Mouse (Mus musculus) kidney, embryonic 14.5 days (tissue): Measurements from ENCODE around the gene Cse1l. TPM values are rescaled to one million over a fixed set of nuclear protein-coding genes. Genes with fewer than 3 reads are reported as not detected.

ENCODE experiments used
- ATAC-seq: fragments of 200-750 bp; cut with Nextera tagmentation; 2 replicates; pipeline ENCODE4 v1.8.0; 2017; ENCODE audit warnings: moderate number of reproducible peaks, mild to moderate bottlenecking, moderate TSS enrichment, moderate library complexity; ENCODE audit not compliant: low FRiP score, low TSS enrichment
- H3K27ac ChIP-seq: fragments of 300-500 bp; sonication (generic); 2 replicates; pipeline ENCODE4 v1.5.1; 2014; ENCODE audit warnings: low read depth, mild to moderate bottlenecking, low read length, moderate library complexity, mixed read lengths
- H3K27me3 ChIP-seq: fragments of 300-500 bp; sonication (generic); 2 replicates; pipeline ENCODE4 v1.6.1; 2014; ENCODE audit warnings: mild to moderate bottlenecking, low read length; ENCODE audit not compliant: control insufficient read depth, insufficient read depth
- H3K36me3 ChIP-seq: fragments of 300-500 bp; sonication (generic); 2 replicates; pipeline ENCODE4 v1.6.1; 2014; ENCODE audit warnings: low read length, mixed read lengths; ENCODE audit not compliant: control insufficient read depth, insufficient read depth
- H3K4me1 ChIP-seq: fragments of 300-500 bp; sonication (generic); 2 replicates; pipeline ENCODE4 v1.6.1; 2014; ENCODE audit warnings: low read length, mixed read lengths; ENCODE audit not compliant: control insufficient read depth, insufficient read depth
- H3K4me2 ChIP-seq: fragments of 300-500 bp; sonication (generic); replicated peaks from 2 replicates; pipeline ENCODE4 v1.6.1; 2014; ENCODE audit warnings: low read depth, mild to moderate bottlenecking, low read length
- H3K4me3 ChIP-seq: fragments of 300-500 bp; sonication (generic); 2 replicates; pipeline ENCODE4 v1.5.1; 2014; ENCODE audit warnings: mild to moderate bottlenecking, low read length
- H3K9ac ChIP-seq: fragments of 300-500 bp; sonication (generic); 2 replicates; pipeline ENCODE4 v1.6.1; 2014; ENCODE audit warnings: low read depth, mild to moderate bottlenecking, low read length, moderate library complexity
- H3K9me3 ChIP-seq: fragments of 300-500 bp; sonication (generic); 2 replicates; pipeline ENCODE4 v1.6.1; 2016; ENCODE audit warnings: low read length; ENCODE audit not compliant: control insufficient read depth
- WGBS: fragments of 180-500 bp; shearing (Covaris S2); extraction: QIAGEN DNeasy Blood & Tissue Kit; methylation state at CpG from one replicate; pipeline ENCODE4 v1.1.7; 2014; 5-methylcytosine and 5-hydroxymethylcytosine counted together
- polyA plus RNA-seq: library from polyadenylated mRNA; unstranded; fragments of >200 nt; fragmentation: Nextera tagmentation; extraction: Ambion mirVana; gene quantifications from 2 replicates; pipeline ENCODE4 v1.2.1, GENCODE M21; 2014

Cse1l gene
- polyA plus RNA-seq, 1 experiment from 2014 or later, result 187 TPM

GRCm38 (mm10) chr2:166974177-166974872 lies 68.5 kb downstream of the Cse1l start:
- H3K27me3 ChIP-seq, result no peaks in the 10 kb centered on the region
- H3K9me3 ChIP-seq, result no peaks in the 10 kb centered on the region
- no peak overlapping the region for H3K4me2 ChIP-seq
- WGBS, result 85% methylated on average over 6 of the region's 6 CpGs
- ATAC-seq, result no peak
- H3K9ac ChIP-seq, result no peak overlapping the region
- H3K36me3 ChIP-seq, result no peaks in the 10 kb centered on the region
- H3K27ac ChIP-seq, result no peak overlapping the region
- no peak overlapping the region for H3K4me3 ChIP-seq
- no peaks in the 10 kb centered on the region for H3K4me1 ChIP-seq

GRCm38 (mm10) chr2:166976356-166976755 lies 70.5 kb downstream of the Cse1l start:
- Histone ChIP-seq H3K4me2 (no peak overlapping the region), H3K9me3 (no peaks in the 10 kb centered on the region), H3K4me1 (no peaks in the 10 kb centered on the region), H3K36me3 (no peaks in the 10 kb centered on the region), H3K27ac (no peak overlapping the region), H3K9ac (no peak overlapping the region), H3K4me3 (no peak overlapping the region), H3K27me3 (no peaks in the 10 kb centered on the region)
- ATAC-seq, result no peak
- WGBS, result 87% methylated on average over 3 of the region's 3 CpGs

GRCm38 (mm10) chr2:166977490-166977889 lies 71.7 kb downstream of the Cse1l start:
- H3K27me3 ChIP-seq, result no peaks in the 10 kb centered on the region
- no peaks in the 10 kb centered on the region for H3K36me3 ChIP-seq
- 78% methylated on average over 3 of the region's 3 CpGs for WGBS
- H3K4me1 ChIP-seq, result no peaks in the 10 kb centered on the region
- no peak for ATAC-seq
- H3K4me2 ChIP-seq, result no peak overlapping the region
- no peaks in the 10 kb centered on the region for H3K9me3 ChIP-seq
- no peak overlapping the region for H3K27ac ChIP-seq
- H3K4me3 ChIP-seq, result no peak overlapping the region
- H3K9ac ChIP-seq, result no peak overlapping the region

- no peak for ATAC-seq
- Histone ChIP-seq H3K9ac (no peak overlapping the region), H3K9me3 (no peaks in the 10 kb centered on the region), H3K4me1 (no peaks in the 10 kb centered on the region), H3K27me3 (no peaks in the 10 kb centered on the region), H3K4me3 (no peak overlapping the region), H3K27ac (no peak overlapping the region), H3K36me3 (no peaks in the 10 kb centered on the region), H3K4me2 (no peak overlapping the region)
- WGBS, result 81% methylated on average over 2 of the region's 2 CpGs
Observed at GRCm38 (mm10) chr2:166980161-166980560, 74.3 kb downstream of the Cse1l start.

GRCm38 (mm10) chr2:166983351-166983894 lies 77.6 kb downstream of the Cse1l start:
- H3K4me1 ChIP-seq, result no peaks in the 10 kb centered on the region
- no peak overlapping the region for H3K4me3 ChIP-seq
- no peaks in the 10 kb centered on the region for H3K27me3 ChIP-seq
- no peak overlapping the region for H3K9ac ChIP-seq
- ATAC-seq, result no peak
- H3K4me2 ChIP-seq, result no peak overlapping the region
- H3K27ac ChIP-seq, result no peak overlapping the region
- no peaks in the 10 kb centered on the region for H3K36me3 ChIP-seq
- WGBS, result 85% methylated on average over 4 of the region's 4 CpGs
- no peaks in the 10 kb centered on the region for H3K9me3 ChIP-seq

- H3K9me3 ChIP-seq, result no peaks in the 10 kb centered on the region
- H3K36me3 ChIP-seq, result no peaks in the 10 kb centered on the region
- no peak overlapping the region for H3K27ac ChIP-seq
- H3K9ac ChIP-seq, result no peak overlapping the region
- no peaks in the 10 kb centered on the region for H3K27me3 ChIP-seq
- WGBS, result 87% methylated on average over 7 of the region's 7 CpGs
- no peak overlapping the region for H3K4me2 ChIP-seq
- no peak for ATAC-seq
- H3K4me1 ChIP-seq, result peaks cover 25% of the 10 kb centered on the region
- H3K4me3 ChIP-seq, result no peak overlapping the region
Observed at GRCm38 (mm10) chr2:166990861-166991260, 85.0 kb downstream of the Cse1l start.

GRCm38 (mm10) chr2:166991945-166992344 lies 86.1 kb downstream of the Cse1l start:
- peaks cover 25% of the 10 kb centered on the region for H3K4me1 ChIP-seq
- H3K27ac ChIP-seq, result no peak overlapping the region
- no peak overlapping the region for H3K4me3 ChIP-seq
- no peaks in the 10 kb centered on the region for H3K36me3 ChIP-seq
- no peaks in the 10 kb centered on the region for H3K27me3 ChIP-seq
- no peak overlapping the region for H3K4me2 ChIP-seq
- no peak for ATAC-seq
- no peaks in the 10 kb centered on the region for H3K9me3 ChIP-seq
- H3K9ac ChIP-seq, result no peak overlapping the region

- no peaks in the 10 kb centered on the region for H3K27me3 ChIP-seq
- H3K36me3 ChIP-seq, result no peaks in the 10 kb centered on the region
- peak overlapping the region; percentile 91 for H3K4me2 ChIP-seq
- no peak; the same call in 1 of the 2 replicates for ATAC-seq
- 2% methylated on average over 28 of the region's 28 CpGs for WGBS
- H3K4me3 ChIP-seq, result peak overlapping the region; percentile 97
- H3K9me3 ChIP-seq, result no peaks in the 10 kb centered on the region
- peak overlapping the region; percentile 93 for H3K9ac ChIP-seq
- H3K27ac ChIP-seq, result peak overlapping the region; percentile 96
- H3K4me1 ChIP-seq, result peaks cover 25% of the 10 kb centered on the region
Observed at GRCm38 (mm10) chr2:166995021-166995795, 89.4 kb downstream of the Cse1l start.
